In the genomic region with DNA sequence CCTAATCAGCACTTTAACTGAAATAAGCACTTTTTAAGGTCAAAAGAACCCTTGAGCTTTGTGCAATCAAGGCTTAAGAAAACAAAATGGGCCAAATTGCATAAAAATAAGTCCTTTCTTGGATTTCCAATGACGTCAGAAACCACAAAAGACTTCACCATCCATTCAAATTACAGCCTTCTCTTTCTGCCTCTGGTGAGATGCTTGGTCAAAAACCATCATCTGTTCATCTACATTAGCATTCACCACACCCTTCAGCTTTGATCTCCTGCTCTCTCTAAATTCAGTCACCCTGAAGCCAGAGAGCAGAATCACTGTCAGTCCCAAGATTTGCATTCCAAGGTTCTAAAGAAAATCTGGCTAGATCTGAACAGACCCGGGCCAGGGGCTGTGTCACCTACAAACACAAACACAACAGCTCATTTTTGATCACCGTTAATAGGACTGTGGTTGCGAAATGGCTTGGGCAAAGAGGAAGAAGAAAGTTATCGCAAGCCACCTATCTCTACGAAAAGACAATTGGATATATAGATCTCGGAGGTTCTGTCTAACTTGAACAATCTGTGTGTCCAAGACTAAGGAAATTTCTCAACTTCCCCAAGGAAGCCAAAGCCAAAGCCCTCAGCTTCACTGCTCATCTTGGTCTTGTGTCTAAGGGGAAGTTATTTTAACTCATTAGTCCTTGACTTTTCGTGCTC, we compare ENCODE assay signal across 19 mouse cellular contexts. TPM values are rescaled to one million over a fixed set of nuclear protein-coding genes. Genes with fewer than 3 reads are reported as not detected.
DNase-seq lines count a peak whose midpoint lies in the region; ATAC-seq and TF ChIP-seq lines count a peak whose summit lies in the region.
"Had no signal": no experiment of that assay in that cellular context is flagged by ENCODE, and none has a peak within 500 bp of the region (broad histone marks: within the 10 kb centered on the region; RNA-seq: fewer than 3 reads in every experiment).

No protein-coding gene starts in this region.

- H3K4me2 ChIP-seq in forebrain, embryonic 16.5 days (ENCODE audit: low read length) = no peak overlapping the region
- H3K4me2 ChIP-seq in forebrain, embryonic 12.5 days = no peak overlapping the region
- H3K4me2 ChIP-seq: heart, embryonic 11.5 days; intestine, embryonic 15.5 days; limb, embryonic 15.5 days; lung, embryonic 14.5 days; neural tube, embryonic 12.5 days had no signal

- H3K27me3 ChIP-seq in forebrain, embryonic 16.5 days (replicated peaks; ENCODE audit: control insufficient read depth, insufficient read depth, low read length) = no peaks in the 10 kb centered on the region
- H3K27me3 ChIP-seq in forebrain, embryonic 12.5 days = no peaks in the 10 kb centered on the region
- H3K27me3 ChIP-seq in ES-Bruce4 (ENCODE audit: control insufficient read depth, insufficient read depth, low read length, poor library complexity, severe bottlenecking) = no peaks in the 10 kb centered on the region
- H3K27me3 ChIP-seq: intestine, embryonic 15.5 days; limb, embryonic 15.5 days; megakaryocyte, embryonic 14.5 days; neural tube, embryonic 12.5 days had no signal

- H3K27ac ChIP-seq in forebrain, embryonic 16.5 days (ENCODE audit: low read length) = no peak overlapping the region
- H3K27ac ChIP-seq in forebrain, embryonic 12.5 days = no peak overlapping the region
- H3K27ac ChIP-seq in ES-Bruce4 (ENCODE audit: insufficient read depth, low read length) = 0 out of 2 replicates have a peak overlapping the region, but pooled peaks have one; percentile 24
- peak overlapping the region; percentile 99 for H3K27ac ChIP-seq in bone marrow macrophage, adult 2 months (ENCODE audit: insufficient read depth, low read depth, low read length)
- H3K27ac ChIP-seq: intestine, embryonic 15.5 days; kidney, postnatal 0 days; limb, embryonic 15.5 days; neural tube, embryonic 12.5 days had no signal

- DNase-seq in cerebellum, postnatal 25 days = no peak
- DNase-seq in thymus, postnatal 36 days = no peak
- DNase-seq in gastrocnemius, postnatal 4 days (ENCODE audit: low spot score in 2 of 2) = no peak
- DNase-seq: adrenal gland, adult 8-10 months; cerebellum, adult 9-11 months; heart, postnatal 4 days; lung, embryonic 14.5 days; right cerebral cortex, postnatal 4 days had no signal

- H3K36me3 ChIP-seq in forebrain, embryonic 16.5 days (ENCODE audit: control insufficient read depth, insufficient read depth) = no peaks in the 10 kb centered on the region
- no peaks in the 10 kb centered on the region for H3K36me3 ChIP-seq in forebrain, embryonic 12.5 days (replicated peaks)
- no peaks in the 10 kb centered on the region for H3K36me3 ChIP-seq in ES-Bruce4 (ENCODE audit: control insufficient read depth, insufficient read depth, low read length, poor library complexity, severe bottlenecking)
- H3K36me3 ChIP-seq: intestine, embryonic 15.5 days; limb, embryonic 15.5 days; neural tube, embryonic 12.5 days had no signal

- H3K4me3 ChIP-seq in forebrain, embryonic 16.5 days (replicated peaks; ENCODE audit: low read length) = no peak overlapping the region
- H3K4me3 ChIP-seq in forebrain, embryonic 12.5 days (replicated peaks) = no peak overlapping the region
- no peak overlapping the region for H3K4me3 ChIP-seq in ES-Bruce4 (ENCODE audit: low read depth, low read length)
- peak overlapping the region; percentile 34 for H3K4me3 ChIP-seq in bone marrow macrophage, adult 2 months (ENCODE audit: insufficient read depth, low read length)
- H3K4me3 ChIP-seq: intestine, embryonic 15.5 days; limb, embryonic 15.5 days; megakaryocyte, embryonic 14.5 days; neural tube, embryonic 12.5 days had no signal

- no peak for TF ChIP-seq POLR2A in ES-Bruce4 (IDR thresholded peaks at IDR 0.05; ENCODE audit: insufficient read depth, low read length)
- TF ChIP-seq POLR2A in bone marrow macrophage, adult 2 months (IDR thresholded peaks at IDR 0.05; ENCODE audit: borderline replicate concordance, low read depth, low read length) = no peak

- H3K9ac ChIP-seq in forebrain, embryonic 16.5 days (replicated peaks; ENCODE audit: low read depth, low read length) = no peak overlapping the region
- no peak overlapping the region for H3K9ac ChIP-seq in forebrain, embryonic 12.5 days
- H3K9ac ChIP-seq in ES-Bruce4 (ENCODE audit: low read depth, poor library complexity, severe bottlenecking) = no peak overlapping the region
- H3K9ac ChIP-seq: intestine, embryonic 15.5 days; limb, embryonic 15.5 days; lung, embryonic 14.5 days; neural tube, embryonic 12.5 days had no signal

- no peaks in the 10 kb centered on the region for H3K9me3 ChIP-seq in forebrain, embryonic 16.5 days (ENCODE audit: control insufficient read depth, low read length)
- no peaks in the 10 kb centered on the region for H3K9me3 ChIP-seq in forebrain, embryonic 12.5 days
- H3K9me3 ChIP-seq in ES-Bruce4 (replicated peaks; ENCODE audit: control insufficient read depth, insufficient read depth, low read length, poor library complexity, severe bottlenecking) = peaks cover 5% of the 10 kb centered on the region; the same call in 1 of the 2 replicates
- H3K9me3 ChIP-seq: intestine, embryonic 15.5 days; limb, embryonic 15.5 days; megakaryocyte, embryonic 14.5 days; neural tube, embryonic 12.5 days had no signal

- 0 out of 2 replicates have a peak, but pooled peaks have one; percentile 50 for ATAC-seq in forebrain, embryonic 16.5 days
- no peak for ATAC-seq in forebrain, embryonic 12.5 days (ENCODE audit: low FRiP score)
- ATAC-seq in megakaryocyte, adult 5-6 weeks (ENCODE audit: poor library complexity, severe bottlenecking) = peak; percentile 57
- ATAC-seq: intestine, embryonic 15.5 days had no signal

- H3K4me1 ChIP-seq in forebrain, embryonic 16.5 days (replicated peaks; ENCODE audit: control insufficient read depth, insufficient read depth, low read length) = peaks cover 2% of the 10 kb centered on the region; the same call in 1 of the 2 replicates
- H3K4me1 ChIP-seq in forebrain, embryonic 12.5 days = peaks cover 8% of the 10 kb centered on the region
- no peaks in the 10 kb centered on the region for H3K4me1 ChIP-seq in ES-Bruce4 (ENCODE audit: control insufficient read depth, insufficient read depth, low read length)
- H3K4me1 ChIP-seq in bone marrow macrophage, adult 2 months (ENCODE audit: control insufficient read depth, insufficient read depth, low read length) = peaks cover 83% of the 10 kb centered on the region
- H3K4me1 ChIP-seq: intestine, embryonic 15.5 days; limb, embryonic 15.5 days; neural tube, embryonic 12.5 days had no signal

- 58% methylated on average over 8 of the region's 8 CpGs for WGBS in forebrain, embryonic 16.5 days
- 66% methylated on average over 8 of the region's 8 CpGs for WGBS in forebrain, embryonic 12.5 days

- no peak for TF ChIP-seq EP300 in ES-Bruce4 (IDR thresholded peaks at IDR 0.05; ENCODE audit: insufficient read depth, low read depth, low read length)

- TF ChIP-seq CTCF in ES-Bruce4 (IDR thresholded peaks at IDR 0.05; ENCODE audit: low read depth, low read length) = no peak
- TF ChIP-seq CTCF in bone marrow macrophage, adult 2 months (IDR thresholded peaks at IDR 0.05; ENCODE audit: low read depth, low read length) = no peak

RNA-seq across cellular contexts. Expression of gene S1pr1, which starts 19.5 kb away (rescaled TPM):
- 26.4 and 35.0 TPM in 2 replicates for polyA plus RNA-seq in forebrain, embryonic 16.5 days (2015; fragmentation: Nextera tagmentation; extraction: Ambion mirVana)
- polyA plus RNA-seq in forebrain, embryonic 12.5 days (2016; fragmentation: Nextera tagmentation; extraction: Ambion mirVana) = 31.1 and 31.9 TPM in 2 replicates
- polyA plus RNA-seq in ES-Bruce4 (2011; ENCODE audit: insufficient read depth, insufficient read length, low read depth, missing spikeins) = 2.0 TPM in 2 replicates
- 48.7 and 58.0 TPM in 2 replicates for polyA plus RNA-seq in bone marrow macrophage, adult 2 months (2012; ENCODE audit: insufficient read depth, insufficient read length, missing spikeins)
- total RNA-seq in megakaryocyte, adult 5-6 weeks (2015) = 2.4 and 5.8 TPM in 2 replicates
- 3.3 and 3.6 TPM in 2 replicates for total RNA-seq in megakaryocyte, adult 5-6 weeks (2017)
- total RNA-seq in gastrocnemius, postnatal 4 days (2021) = 10 to 100 TPM; 25.4 to 26.6 TPM

Comparison
In these comparisons a context has a peak if more than half of its experiments do, and no peak if none do; other contexts are left out.
1. H3K27ac ChIP-seq: peak in ES-Bruce4 (single experiment) and bone marrow macrophage, adult 2 months (single experiment); none in forebrain, embryonic 16.5 days (single experiment) and forebrain, embryonic 12.5 days (single experiment).